Mouse (Mus musculus): ENCODE data around the gene Tnrc6b. TPM values are rescaled to one million over a fixed set of nuclear protein-coding genes. Genes with fewer than 3 reads are reported as not detected.
A peak's percentile ranks its signal among the peaks of the same experiment; 100 is the strongest.

Gene Tnrc6b
- total RNA-seq, 1 experiment: 37.0 TPM

GRCm38 (mm10) chr15:80836246-80836645 lies 125.1 kb downstream of the Tnrc6b start:
- no peak for DNase-seq (ENCODE audit: low read depth, low spot score)
- TF ChIP-seq MAFK (IDR thresholded peaks at IDR 0.05; ENCODE audit: insufficient read depth, low read depth, low read length) (no peak), HCFC1 (IDR thresholded peaks at IDR 0.05; ENCODE audit: borderline replicate concordance, insufficient read depth, low read length) (no peak), CHD2 (IDR thresholded peaks at IDR 0.05; ENCODE audit: low read depth, low read length) (no peak), ZNF384 (IDR thresholded peaks at IDR 0.05; ENCODE audit: low read depth, low read length) (no peak), ZC3H11A (IDR thresholded peaks at IDR 0.05; ENCODE audit: borderline replicate concordance, low read depth, low read length) (no peak)
- no peak overlapping the region for H3K4me3 ChIP-seq (ENCODE audit: insufficient read depth in 1 of 2, low read depth in 1 of 2, low read length in 2 of 2, poor library complexity in 1 of 2, severe bottlenecking in 1 of 2)
- H3K4me1 ChIP-seq (ENCODE audit: control insufficient read depth in 2 of 2, insufficient read depth in 2 of 2, low read length in 2 of 2, poor library complexity in 1 of 2): peaks cover 3 to 4% of the 10 kb centered on the region in 2 experiments; a peak in 1 of 4 replicates
- in situ Hi-C loops (cut with MboI; ENCODE audit: low sequenced_read_pairs in 2 of 2, unreplicated experiment in 2 of 2): no loop called here
- H3K36me3 ChIP-seq (ENCODE audit: control insufficient read depth, insufficient read depth, low read length, poor library complexity, severe bottlenecking): no peaks in the 10 kb centered on the region; the same call in 1 of the 2 replicates
- H3K9ac ChIP-seq (ENCODE audit: insufficient read depth, low read depth, low read length, poor library complexity, severe bottlenecking): no peak overlapping the region
- H3K27ac ChIP-seq (ENCODE audit: insufficient read depth, low read depth, low read length, poor library complexity, severe bottlenecking): no peak overlapping the region
- H3K9me3 ChIP-seq (ENCODE audit: control insufficient read depth, insufficient read depth, low read depth, low read length): no peaks in the 10 kb centered on the region

GRCm38 (mm10) chr15:80838836-80839235 lies 127.7 kb downstream of the Tnrc6b start:
- peaks cover 2 to 4% of the 10 kb centered on the region in 2 experiments; a peak in 1 of 4 replicates for H3K4me1 ChIP-seq (ENCODE audit: control insufficient read depth in 2 of 2, insufficient read depth in 2 of 2, low read length in 2 of 2, poor library complexity in 1 of 2)
- no peaks in the 10 kb centered on the region; the same call in 1 of the 2 replicates for H3K36me3 ChIP-seq (ENCODE audit: control insufficient read depth, insufficient read depth, low read length, poor library complexity, severe bottlenecking)
- no peak for TF ChIP-seq ZNF384 (IDR thresholded peaks at IDR 0.05; ENCODE audit: low read depth, low read length)
- no peak for TF ChIP-seq ZC3H11A (IDR thresholded peaks at IDR 0.05; ENCODE audit: borderline replicate concordance, low read depth, low read length)
- H3K27ac ChIP-seq (ENCODE audit: insufficient read depth, low read depth, low read length, poor library complexity, severe bottlenecking): no peak overlapping the region
- in situ Hi-C loops (cut with MboI; ENCODE audit: low sequenced_read_pairs in 2 of 2, unreplicated experiment in 2 of 2): no loop called here
- no peaks in the 10 kb centered on the region for H3K9me3 ChIP-seq (ENCODE audit: control insufficient read depth, insufficient read depth, low read depth, low read length)
- no peak for DNase-seq (ENCODE audit: low read depth, low spot score)
- no peak overlapping the region for H3K4me3 ChIP-seq (ENCODE audit: insufficient read depth in 1 of 2, low read depth in 1 of 2, low read length in 2 of 2, poor library complexity in 1 of 2, severe bottlenecking in 1 of 2)
- no peak overlapping the region for H3K9ac ChIP-seq (ENCODE audit: insufficient read depth, low read depth, low read length, poor library complexity, severe bottlenecking)

GRCm38 (mm10) chr15:80839653-80840420 lies 128.7 kb downstream of the Tnrc6b start:
- Histone ChIP-seq H3K4me1 (ENCODE audit: control insufficient read depth in 2 of 2, insufficient read depth in 2 of 2, low read length in 2 of 2, poor library complexity in 1 of 2) (peaks cover 0 to 4% of the 10 kb centered on the region in 2 experiments; a peak in 1 of 4 replicates), H3K9me3 (ENCODE audit: control insufficient read depth, insufficient read depth, low read depth, low read length) (no peaks in the 10 kb centered on the region), H3K36me3 (ENCODE audit: control insufficient read depth, insufficient read depth, low read length, poor library complexity, severe bottlenecking) (no peaks in the 10 kb centered on the region; the same call in 1 of the 2 replicates), H3K27ac (ENCODE audit: insufficient read depth, low read depth, low read length, poor library complexity, severe bottlenecking) (0 out of 2 replicates have a peak overlapping the region, but pooled peaks have one; percentile 10), H3K9ac (ENCODE audit: insufficient read depth, low read depth, low read length, poor library complexity, severe bottlenecking) (no peak overlapping the region), H3K4me3 (ENCODE audit: insufficient read depth in 1 of 2, low read depth in 1 of 2, low read length in 2 of 2, poor library complexity in 1 of 2, severe bottlenecking in 1 of 2) (no peak overlapping the region)
- in situ Hi-C loops (cut with MboI; ENCODE audit: low sequenced_read_pairs in 2 of 2, unreplicated experiment in 2 of 2): no loop called here
- no peak for DNase-seq (ENCODE audit: low read depth, low spot score)
- TF ChIP-seq MAFK (IDR thresholded peaks at IDR 0.05; ENCODE audit: insufficient read depth, low read depth, low read length) (no peak), ZNF384 (IDR thresholded peaks at IDR 0.05; ENCODE audit: low read depth, low read length) (no peak), ZC3H11A (IDR thresholded peaks at IDR 0.05; ENCODE audit: borderline replicate concordance, low read depth, low read length) (no peak), HCFC1 (IDR thresholded peaks at IDR 0.05; ENCODE audit: borderline replicate concordance, insufficient read depth, low read length) (no peak), CHD2 (IDR thresholded peaks at IDR 0.05; ENCODE audit: low read depth, low read length) (no peak)

GRCm38 (mm10) chr15:80844262-80844661 lies 133.1 kb downstream of the Tnrc6b start:
- no peak for DNase-seq (ENCODE audit: low read depth, low spot score)
- H3K4me3 ChIP-seq (ENCODE audit: insufficient read depth in 1 of 2, low read depth in 1 of 2, low read length in 2 of 2, poor library complexity in 1 of 2, severe bottlenecking in 1 of 2): no peak overlapping the region
- peaks cover 0 to 4% of the 10 kb centered on the region in 2 experiments; a peak in 1 of 4 replicates for H3K4me1 ChIP-seq (ENCODE audit: control insufficient read depth in 2 of 2, insufficient read depth in 2 of 2, low read length in 2 of 2, poor library complexity in 1 of 2)
- no peak overlapping the region for H3K9ac ChIP-seq (ENCODE audit: insufficient read depth, low read depth, low read length, poor library complexity, severe bottlenecking)
- no peaks in the 10 kb centered on the region; the same call in 1 of the 2 replicates for H3K36me3 ChIP-seq (ENCODE audit: control insufficient read depth, insufficient read depth, low read length, poor library complexity, severe bottlenecking)
- no peaks in the 10 kb centered on the region for H3K9me3 ChIP-seq (ENCODE audit: control insufficient read depth, insufficient read depth, low read depth, low read length)
- no peak for TF ChIP-seq HCFC1 (IDR thresholded peaks at IDR 0.05; ENCODE audit: borderline replicate concordance, insufficient read depth, low read length)
- no peak for TF ChIP-seq ZC3H11A (IDR thresholded peaks at IDR 0.05; ENCODE audit: borderline replicate concordance, low read depth, low read length)
- no peak for TF ChIP-seq ZNF384 (IDR thresholded peaks at IDR 0.05; ENCODE audit: low read depth, low read length)
- TF ChIP-seq MAFK (IDR thresholded peaks at IDR 0.05; ENCODE audit: insufficient read depth, low read depth, low read length): no peak
- no peak for TF ChIP-seq CHD2 (IDR thresholded peaks at IDR 0.05; ENCODE audit: low read depth, low read length)
- in situ Hi-C loops (cut with MboI; ENCODE audit: low sequenced_read_pairs in 2 of 2, unreplicated experiment in 2 of 2): no loop called here
- no peak overlapping the region for H3K27ac ChIP-seq (ENCODE audit: insufficient read depth, low read depth, low read length, poor library complexity, severe bottlenecking)

Measured in ES-E14 (cell line).